Mouse (Mus musculus) intestine, embryonic 16.5 days (tissue): ENCODE results near the gene Dkc1. TPM values are rescaled to one million over a fixed set of nuclear protein-coding genes. Genes with fewer than 3 reads are reported as not detected.
"Not testable (repeated sequence)": the region's sequence is repeated elsewhere in the genome, so short reads cannot be mapped to it uniquely, and the experiment has no call there.

ENCODE experiments used
- ATAC-seq: fragments of 200-750 bp; cut with Nextera tagmentation; 2 replicates; pipeline ENCODE4 v1.8.0; 2017; ENCODE audit warnings: moderate TSS enrichment, moderate library complexity
- H3K27ac ChIP-seq: fragments of 300-500 bp; sonication (generic); 2 replicates; pipeline ENCODE4 v1.5.1; 2014; ENCODE audit warnings: mild to moderate bottlenecking, low read length
- H3K27me3 ChIP-seq: fragments of 300-500 bp; sonication (generic); replicated peaks from 2 replicates; pipeline ENCODE4 v1.6.1; 2014; ENCODE audit warnings: low read length, control low read depth, mixed read lengths; ENCODE audit not compliant: control insufficient read depth, insufficient read depth
- H3K36me3 ChIP-seq: fragments of 300-500 bp; sonication (generic); 2 replicates; pipeline ENCODE4 v1.6.1; 2014; ENCODE audit warnings: low read length, control low read depth; ENCODE audit not compliant: control insufficient read depth, insufficient read depth
- H3K4me1 ChIP-seq: fragments of 300-500 bp; sonication (generic); 2 replicates; pipeline ENCODE4 v1.6.1; 2014; ENCODE audit warnings: low read length, control low read depth, mixed read lengths; ENCODE audit not compliant: control insufficient read depth, insufficient read depth
- H3K4me2 ChIP-seq: fragments of 300-500 bp; sonication (generic); 2 replicates; pipeline ENCODE4 v1.6.1; 2014; ENCODE audit warnings: low read depth, low read length, control low read depth
- H3K4me3 ChIP-seq: fragments of 300-500 bp; sonication (generic); 2 replicates; pipeline ENCODE4 v1.5.1; 2014; ENCODE audit warnings: mild to moderate bottlenecking, low read length
- H3K9ac ChIP-seq: fragments of 300-500 bp; sonication (generic); 2 replicates; pipeline ENCODE4 v1.6.1; 2014; ENCODE audit warnings: low read depth, low read length
- H3K9me3 ChIP-seq: fragments of 300-500 bp; sonication (generic); 2 replicates; pipeline ENCODE4 v1.6.1; 2016; ENCODE audit warnings: low read length, control low read depth; ENCODE audit not compliant: control insufficient read depth
- WGBS: fragments of 180-500 bp; shearing (Covaris S2); extraction: QIAGEN DNeasy Blood & Tissue Kit; methylation state at CpG from one replicate; pipeline ENCODE4 v1.1.7; 2014; 5-methylcytosine and 5-hydroxymethylcytosine counted together
- polyA plus RNA-seq: library from polyadenylated mRNA; unstranded; fragments of >200 nt; fragmentation: Nextera tagmentation; extraction: Ambion mirVana; gene quantifications from 2 replicates; pipeline ENCODE4 v1.2.1, GENCODE M21; 2015

Dkc1 gene
- polyA plus RNA-seq, 1 experiment from 2014 or later, result 127 TPM

DNA sequence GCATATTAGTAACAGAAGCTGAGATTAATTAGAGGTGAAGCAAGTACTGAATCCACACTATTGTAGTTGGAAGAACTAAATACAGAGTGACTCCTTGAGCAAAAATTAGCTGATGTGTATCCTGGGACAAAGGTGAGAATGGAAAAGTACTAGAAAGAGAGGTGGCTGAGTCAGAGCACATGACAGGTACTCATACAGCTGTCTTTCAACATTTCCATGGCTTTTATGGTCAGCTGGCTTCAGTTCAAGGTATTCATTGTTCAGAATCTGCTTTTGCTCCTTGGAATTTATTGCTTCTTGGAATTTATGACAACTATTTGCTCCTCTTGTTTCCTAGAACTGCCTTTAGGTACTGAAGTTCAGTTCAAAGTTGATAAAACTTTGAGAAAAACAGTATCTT, 41.3 kb downstream of the Dkc1 start:
- Histone ChIP-seq H3K4me1 (no peaks in the 10 kb centered on the region), H3K9me3 (no peaks in the 10 kb centered on the region), H3K4me2 (no peak overlapping the region), H3K9ac (no peak overlapping the region), H3K27me3 (no peaks in the 10 kb centered on the region), H3K36me3 (no peaks in the 10 kb centered on the region), H3K27ac (peak overlapping the region; percentile 41), H3K4me3 (no peak overlapping the region)
- peak; percentile 89 for ATAC-seq

DNA sequence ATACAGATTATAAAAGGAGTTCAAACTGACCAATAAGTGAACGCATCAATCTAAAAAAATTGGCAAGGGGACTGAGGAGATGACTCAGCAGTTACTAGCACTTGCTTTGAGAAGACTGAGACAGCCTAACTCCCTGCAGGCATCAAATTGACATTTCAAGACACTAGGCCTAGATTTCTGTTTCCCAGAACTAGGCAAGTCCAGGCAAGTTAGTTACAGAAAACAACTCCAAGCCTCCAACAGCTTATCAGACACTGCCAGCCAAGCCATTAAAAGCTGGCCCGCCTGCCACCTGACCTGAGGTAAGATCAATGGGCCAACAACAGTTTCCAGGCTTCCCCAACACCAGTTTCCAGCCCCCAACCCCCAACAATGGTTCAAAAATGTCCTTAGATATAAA, 42.1 kb downstream of the Dkc1 start:
- Histone ChIP-seq H3K36me3 (no peaks in the 10 kb centered on the region), H3K4me3 (no peak overlapping the region), H3K27ac (no peak overlapping the region), H3K9ac (no peak overlapping the region), H3K4me1 (no peaks in the 10 kb centered on the region), H3K4me2 (no peak overlapping the region), H3K9me3 (no peaks in the 10 kb centered on the region), H3K27me3 (no peaks in the 10 kb centered on the region)
- ATAC-seq, result no peak
- 78% methylated on average over 2 of the region's 2 CpGs for WGBS

DNA sequence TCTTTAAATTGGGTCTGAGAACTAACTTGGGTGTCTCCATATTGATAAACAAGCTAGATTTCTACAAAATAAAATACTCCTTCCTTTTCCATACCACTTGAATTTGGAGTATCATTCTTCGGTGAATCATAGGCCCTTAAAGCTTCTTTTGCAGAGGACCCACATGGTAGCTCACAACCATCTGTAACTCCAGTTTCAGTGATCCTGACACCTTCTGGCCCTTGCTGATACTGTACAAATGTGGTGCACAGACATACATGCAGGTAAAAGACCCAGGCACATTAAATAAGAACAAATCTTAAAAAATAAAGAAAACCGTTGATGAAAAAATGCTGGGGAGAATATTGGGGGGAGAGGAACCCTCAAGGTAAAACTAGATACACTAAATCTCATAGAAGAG, 42.5 kb downstream of the Dkc1 start:
- WGBS, result 89% methylated on average over 2 of the region's 2 CpGs
- ATAC-seq, result no peak
- Histone ChIP-seq H3K36me3 (no peaks in the 10 kb centered on the region), H3K27ac (no peak overlapping the region), H3K4me3 (no peak overlapping the region), H3K27me3 (no peaks in the 10 kb centered on the region), H3K9ac (no peak overlapping the region), H3K4me1 (no peaks in the 10 kb centered on the region), H3K9me3 (no peaks in the 10 kb centered on the region), H3K4me2 (no peak overlapping the region)

DNA sequence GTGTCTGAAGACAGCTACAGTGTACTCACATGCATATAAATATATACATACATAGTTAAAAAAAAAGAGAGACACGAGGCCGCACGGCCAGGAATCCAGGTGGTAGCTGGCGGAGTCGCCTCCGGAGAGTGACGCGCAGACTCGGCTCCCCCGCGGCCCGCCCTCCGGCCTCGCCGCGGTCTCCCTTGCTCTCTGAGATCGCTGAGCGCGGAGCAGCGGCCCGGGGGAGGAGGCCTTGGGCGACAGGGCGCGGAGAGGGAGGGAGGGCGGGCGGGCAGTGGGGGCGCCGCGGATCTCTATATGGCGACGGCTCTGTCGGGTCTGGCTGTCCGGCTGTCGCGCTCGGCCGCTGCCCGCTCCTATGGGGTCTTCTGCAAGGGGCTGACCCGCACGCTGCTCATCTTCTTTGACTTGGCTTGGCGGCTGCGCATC, 47.5 kb downstream of the Dkc1 start:
- H3K36me3 ChIP-seq, H3K9me3 ChIP-seq, H3K27me3 ChIP-seq, H3K4me1 ChIP-seq, H3K27ac ChIP-seq: not testable (repeated sequence)
- Histone ChIP-seq H3K9ac (peak overlapping the region; percentile 49), H3K4me2 (peak overlapping the region; percentile 55), H3K4me3 (peak overlapping the region; percentile 29)
- WGBS, result 22% methylated on average over 22 of the region's 42 CpGs
- ATAC-seq, result peak; percentile 69

DNA sequence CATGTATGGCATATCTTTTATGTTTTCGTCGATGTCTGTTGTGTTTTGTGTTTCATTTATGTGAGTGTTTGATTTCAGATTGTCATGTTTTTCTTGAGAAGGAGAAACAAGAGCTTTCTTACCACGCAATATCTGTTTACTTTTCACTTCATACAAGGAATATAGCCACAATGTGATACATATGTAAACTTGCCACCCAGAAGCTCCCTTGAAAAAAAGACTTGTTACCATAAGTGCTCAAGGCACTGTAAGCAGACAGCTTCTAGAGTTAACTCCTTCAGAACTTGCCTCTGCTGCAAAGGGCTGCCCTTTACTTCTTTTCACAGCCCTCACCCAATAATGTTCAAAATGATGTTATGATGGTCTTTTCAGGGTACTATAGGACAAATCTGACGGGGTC, 52.8 kb downstream of the Dkc1 start:
- Histone ChIP-seq H3K4me2 (no peak overlapping the region), H3K9ac (no peak overlapping the region), H3K36me3 (no peaks in the 10 kb centered on the region), H3K4me3 (no peak overlapping the region), H3K27me3 (no peaks in the 10 kb centered on the region), H3K27ac (no peak overlapping the region; the same call in 1 of the 2 replicates), H3K4me1 (no peaks in the 10 kb centered on the region), H3K9me3 (no peaks in the 10 kb centered on the region)
- 74% methylated on average over 4 of the region's 4 CpGs for whole genome bisulfite sequencing
- no peak; the same call in 1 of the 2 replicates for ATAC-seq

DNA sequence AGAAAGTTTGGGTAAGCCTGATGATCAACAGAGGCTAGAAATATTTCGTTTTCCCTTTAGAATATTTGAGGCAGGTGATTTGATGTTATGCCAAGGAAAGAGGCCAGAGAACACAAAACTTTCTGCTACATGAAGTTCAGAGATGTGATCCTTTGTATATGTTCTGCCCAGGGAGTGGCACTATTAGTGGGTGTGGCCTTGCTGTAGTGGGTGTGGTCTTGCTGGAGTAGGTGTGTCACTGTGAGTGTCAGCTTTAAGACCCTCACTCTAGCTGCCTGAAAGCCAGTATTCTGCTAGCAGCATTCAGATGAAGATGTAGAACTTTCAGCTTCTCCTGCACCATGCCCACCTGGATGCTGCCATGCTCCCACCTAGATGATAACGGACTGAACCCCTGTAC, 54.6 kb downstream of the Dkc1 start:
- no peak for ATAC-seq
- no peak overlapping the region for H3K4me3 ChIP-seq
- H3K4me1 ChIP-seq, result no peaks in the 10 kb centered on the region
- no peaks in the 10 kb centered on the region for H3K27me3 ChIP-seq
- no peaks in the 10 kb centered on the region for H3K36me3 ChIP-seq
- WGBS, result 82% methylated on average over 2 of the region's 2 CpGs
- H3K9ac ChIP-seq, result no peak overlapping the region
- no peak overlapping the region for H3K27ac ChIP-seq
- no peak overlapping the region for H3K4me2 ChIP-seq
- H3K9me3 ChIP-seq, result no peaks in the 10 kb centered on the region

DNA sequence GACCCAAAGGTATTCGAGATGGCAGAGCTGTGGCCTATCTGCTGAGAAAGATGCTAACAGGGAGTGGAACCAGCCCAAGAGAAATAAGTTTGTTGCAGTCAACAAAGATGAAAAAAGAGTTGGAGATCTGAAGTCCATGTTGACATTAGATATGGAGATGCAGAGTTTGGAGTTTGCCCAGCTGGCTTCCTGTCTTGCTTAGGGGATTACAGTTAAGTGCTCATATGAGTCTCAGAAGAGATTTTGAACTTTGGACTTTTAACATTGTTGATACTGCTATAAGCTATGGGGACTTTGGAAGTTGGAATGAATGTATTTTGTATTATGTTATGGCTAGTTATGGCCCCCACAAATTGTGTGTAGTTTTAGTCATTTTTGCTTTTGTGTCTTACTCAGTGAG, 56.6 kb downstream of the Dkc1 start:
- 57% methylated on average over 1 of the region's 1 CpGs for WGBS
- Histone ChIP-seq H3K36me3 (no peaks in the 10 kb centered on the region), H3K4me2 (no peak overlapping the region), H3K9me3 (no peaks in the 10 kb centered on the region), H3K27me3 (no peaks in the 10 kb centered on the region), H3K27ac (no peak overlapping the region), H3K9ac (no peak overlapping the region), H3K4me1 (no peaks in the 10 kb centered on the region), H3K4me3 (no peak overlapping the region)
- peak; percentile 58 for ATAC-seq

DNA sequence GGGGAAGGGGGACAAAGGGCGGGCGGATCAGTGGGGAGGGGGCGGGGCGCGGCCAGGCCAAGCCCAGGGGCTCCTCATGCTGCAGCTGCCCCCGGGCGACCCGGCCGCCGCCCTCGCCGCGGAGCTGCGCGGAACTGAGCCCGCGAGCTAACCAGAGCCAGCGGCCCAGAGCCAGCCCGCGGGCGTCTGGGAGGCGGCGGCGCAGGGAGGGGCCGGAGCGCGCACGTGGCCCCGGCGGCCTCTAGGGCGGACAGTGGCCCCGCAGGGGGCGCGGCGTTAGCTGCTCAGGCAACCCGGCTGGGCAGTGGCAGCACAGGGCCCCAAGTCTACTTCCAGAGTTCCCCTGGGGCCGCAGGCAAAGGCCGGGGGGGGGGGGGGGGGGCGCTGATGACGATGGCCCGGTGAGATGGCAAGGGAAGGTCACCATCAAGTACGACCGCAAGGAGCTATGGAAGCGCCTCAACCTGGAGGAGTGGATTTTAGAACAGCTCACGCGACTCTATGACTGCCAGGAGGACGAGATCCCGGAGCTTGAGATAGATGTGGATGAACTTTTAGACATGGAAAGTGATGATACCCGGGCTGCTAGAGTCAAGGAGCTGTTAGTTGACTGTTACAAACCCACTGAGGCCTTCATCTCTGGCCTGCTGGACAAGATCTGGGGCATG, 60.1 kb downstream of the Dkc1 start:
- H3K27me3 ChIP-seq, result no peaks in the 10 kb centered on the region
- ATAC-seq, result peak; percentile 95
- peak overlapping the region; percentile 58 for H3K4me2 ChIP-seq
- no peaks in the 10 kb centered on the region for H3K4me1 ChIP-seq
- WGBS, result 30% methylated on average over 19 of the region's 49 CpGs
- H3K9ac ChIP-seq, result peak overlapping the region; percentile 60
- H3K4me3 ChIP-seq, result peak overlapping the region; percentile 43
- H3K9me3 ChIP-seq, result no peaks in the 10 kb centered on the region
- no peak overlapping the region for H3K27ac ChIP-seq
- H3K36me3 ChIP-seq, result no peaks in the 10 kb centered on the region
